Mouse (Mus musculus) spleen, postnatal 10 days (tissue): ENCODE data around the gene Hcar1.

Experiments used
- DNase-seq, 2 experiments: peaks; one replicate each; pipeline ENCODE4 v3.0.0; 2021 to 2022; ENCODE audit warnings: low spot score in 2 of 2

Hcar1 gene

DNA sequence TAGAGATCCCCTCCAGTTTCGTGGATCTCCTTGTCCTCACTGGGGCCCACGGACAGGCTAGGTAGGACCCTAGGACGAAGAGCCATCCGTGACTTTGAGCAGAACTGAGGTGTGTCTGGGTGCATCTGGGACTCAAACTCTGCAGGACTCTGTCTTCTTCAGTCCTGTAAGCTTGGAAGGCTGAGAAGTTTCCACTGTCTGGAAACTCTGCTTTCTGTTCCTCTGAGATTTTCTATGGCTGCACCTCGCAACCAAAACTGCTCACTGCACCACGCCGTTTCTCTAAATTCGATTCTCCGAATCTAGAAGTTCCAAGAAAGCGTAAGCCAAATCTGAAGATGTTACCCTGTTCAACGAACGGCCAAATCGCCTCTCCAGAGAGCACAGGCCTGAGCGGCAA, 15.9 kb downstream of the Hcar1 start:
- no peak for DNase-seq

DNA sequence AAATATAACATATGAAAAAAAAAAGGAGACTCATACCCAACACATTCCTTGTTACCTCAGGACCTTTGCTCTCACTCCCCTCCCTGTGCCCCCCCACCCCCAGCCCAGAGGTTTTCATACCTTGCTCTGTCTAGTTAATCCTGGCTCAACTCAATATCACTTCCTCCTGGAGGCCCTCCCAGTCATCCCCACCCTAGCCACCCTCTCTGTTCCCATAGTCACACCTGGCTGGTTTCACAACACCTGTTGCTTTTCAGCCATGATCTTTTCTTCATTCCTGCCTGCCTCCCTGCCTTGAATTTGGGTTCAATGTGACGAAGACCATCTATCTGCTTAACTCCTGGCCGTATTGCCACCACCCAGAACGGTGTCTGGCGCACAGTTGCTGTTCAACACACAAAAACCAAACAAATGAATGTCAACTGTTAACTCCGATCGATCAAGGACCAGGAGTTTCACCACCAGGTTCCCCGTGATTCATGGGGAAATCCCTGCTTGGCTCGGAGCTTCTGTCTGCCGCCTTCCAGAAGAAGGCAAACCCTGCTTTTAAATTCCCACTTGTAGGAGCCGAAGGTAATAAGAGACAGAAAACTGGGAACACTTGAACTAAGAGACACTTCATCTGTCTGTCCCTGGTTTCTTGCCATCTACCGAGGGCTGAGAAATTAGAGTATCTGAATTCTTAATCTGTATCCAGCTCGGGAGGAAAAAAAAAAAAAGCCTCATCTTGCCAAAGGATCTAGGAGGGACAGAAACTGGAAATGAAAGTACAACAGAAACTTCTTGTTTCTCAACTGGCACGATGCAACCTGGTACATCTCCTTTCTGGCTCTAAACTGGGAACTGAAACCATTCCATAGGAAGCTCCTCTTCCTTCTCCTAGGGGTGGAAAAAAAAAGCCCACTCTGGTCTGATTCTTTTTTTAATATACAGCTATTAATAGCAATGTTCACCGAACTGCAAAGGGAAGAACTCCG, 17.2 kb downstream of the Hcar1 start:
- DNase-seq, result no peak

DNA sequence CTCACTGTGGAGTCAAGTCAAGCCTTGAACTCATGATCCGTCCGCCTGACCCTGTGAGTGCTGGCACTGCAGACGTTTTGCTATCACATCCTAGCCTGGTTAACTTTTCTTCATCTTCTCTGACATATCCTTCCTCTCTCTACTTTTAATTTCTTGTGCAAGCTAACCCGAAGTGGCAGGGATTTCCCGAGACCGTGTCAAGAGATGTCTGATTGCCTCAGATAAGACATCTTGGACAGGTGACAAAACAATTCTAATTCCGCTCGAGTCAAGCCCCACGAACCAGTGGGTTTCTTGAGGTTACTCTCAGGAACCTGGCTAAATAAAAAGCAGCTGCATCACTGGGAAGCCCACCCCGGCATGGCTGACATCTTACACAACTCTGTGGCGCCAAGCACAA, 21.0 kb downstream of the Hcar1 start:
- DNase-seq, result no peak

DNA sequence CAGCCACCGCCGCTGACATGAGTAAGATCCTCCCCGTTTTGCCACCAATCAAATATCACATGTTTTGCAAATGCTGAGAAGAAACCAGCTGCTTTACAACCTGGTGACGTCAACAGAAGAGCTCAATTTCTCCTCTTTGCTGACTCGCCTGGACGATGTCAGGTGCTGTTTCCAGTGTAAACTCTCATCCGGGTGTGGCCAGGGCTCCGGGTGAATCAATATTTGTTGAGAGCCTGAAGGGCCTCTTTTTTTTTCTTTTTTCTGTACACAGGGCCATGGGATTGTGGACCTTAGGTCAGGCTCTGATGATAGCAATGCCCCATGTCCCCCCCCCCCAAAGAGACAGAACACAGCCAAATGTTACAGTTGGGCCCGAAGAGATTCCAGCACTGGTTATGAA, 25.3 kb downstream of the Hcar1 start:
- no peak for DNase-seq

DNA sequence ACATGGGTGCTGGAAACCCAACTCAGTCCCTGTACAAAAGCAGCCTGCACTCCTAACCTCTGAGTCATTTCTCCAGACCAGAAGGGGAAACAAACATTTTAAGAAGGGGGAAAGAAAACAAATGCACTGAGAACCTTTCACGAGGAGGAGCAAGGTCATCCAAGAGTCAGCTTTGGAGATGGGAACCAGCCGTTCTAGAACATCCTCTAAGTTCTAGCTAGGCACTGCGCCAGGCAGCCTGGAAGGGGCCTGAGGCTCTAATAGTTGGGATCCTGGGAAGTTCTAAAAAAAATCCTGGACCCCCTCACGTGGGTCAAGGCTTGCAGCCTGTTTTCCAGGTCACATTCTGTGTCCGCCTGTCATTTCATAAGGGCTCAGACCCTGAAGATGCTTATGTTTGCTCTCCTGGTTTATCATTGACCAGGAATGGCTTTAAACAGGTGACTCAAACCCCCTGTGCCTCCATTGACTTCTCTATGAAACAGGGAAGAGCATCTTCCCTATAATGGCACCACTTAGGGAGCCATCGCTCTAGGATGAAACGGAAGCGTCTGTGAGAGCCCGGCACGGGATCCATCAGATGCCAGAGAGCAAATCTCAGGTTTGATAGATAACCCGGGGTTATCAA, 25.8 kb downstream of the Hcar1 start:
- no peak for DNase-seq

DNA sequence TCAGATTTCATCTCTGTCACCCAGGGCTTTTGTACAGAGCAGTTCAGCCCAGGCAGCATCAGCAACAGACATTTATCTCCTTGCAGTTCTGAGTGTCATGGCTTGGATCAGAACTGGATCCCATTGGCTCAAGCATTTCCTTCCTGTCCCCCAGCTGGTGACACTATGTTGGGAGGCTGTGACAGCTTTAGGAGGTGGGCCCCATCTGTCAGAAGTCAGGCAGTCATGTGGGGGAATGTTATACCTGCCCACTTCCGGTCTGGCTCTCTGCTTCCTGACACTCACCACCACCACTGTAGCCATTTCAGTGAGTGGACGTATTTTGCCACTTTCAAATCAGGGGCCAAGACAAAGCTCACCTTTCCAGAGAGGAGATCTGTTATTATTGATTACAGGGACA, 28.4 kb downstream of the Hcar1 start:
- peak in 1 of 2 experiments; percentile 26 for DNase-seq

DNA sequence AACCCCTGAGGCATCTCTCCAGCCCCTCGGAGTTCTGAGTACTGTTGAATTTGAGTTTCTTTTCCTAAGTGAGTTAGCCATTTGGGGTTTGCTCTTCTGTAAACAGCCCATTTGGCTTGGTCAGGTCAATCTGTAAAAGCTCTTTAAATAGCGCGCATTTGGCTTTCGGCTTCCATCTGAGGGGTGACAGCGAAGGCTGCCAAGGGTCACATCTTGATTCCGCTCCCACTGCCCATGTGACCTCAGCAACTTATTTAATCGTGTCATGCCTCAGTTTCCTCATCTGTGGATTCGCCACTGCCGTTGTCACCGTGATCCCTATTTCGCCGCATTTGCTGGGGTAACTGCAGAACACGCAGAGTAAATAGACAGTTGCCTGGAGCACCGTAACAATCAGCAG, 35.5 kb downstream of the Hcar1 start:
- no peak for DNase-seq

DNA sequence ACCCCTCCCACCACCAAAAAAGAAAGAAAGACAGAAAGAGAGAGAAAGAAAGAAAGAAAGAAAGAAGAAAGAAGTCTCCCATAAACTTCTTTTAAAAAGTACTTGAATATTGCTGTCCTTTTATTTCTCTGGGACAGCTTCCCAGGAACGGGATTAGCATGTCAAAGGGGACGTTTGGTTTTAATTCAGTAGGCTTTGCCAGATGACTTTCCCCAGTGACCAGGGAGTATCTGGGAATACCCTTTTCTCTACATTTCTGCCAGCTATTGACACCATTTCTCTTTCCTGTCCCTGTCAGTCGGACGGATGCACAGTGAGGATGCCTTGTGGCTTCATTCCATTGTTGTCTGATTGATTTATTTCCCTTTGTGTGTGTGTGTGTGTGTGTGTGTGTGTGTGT, 36.0 kb downstream of the Hcar1 start:
- DNase-seq, result no peak

DNA sequence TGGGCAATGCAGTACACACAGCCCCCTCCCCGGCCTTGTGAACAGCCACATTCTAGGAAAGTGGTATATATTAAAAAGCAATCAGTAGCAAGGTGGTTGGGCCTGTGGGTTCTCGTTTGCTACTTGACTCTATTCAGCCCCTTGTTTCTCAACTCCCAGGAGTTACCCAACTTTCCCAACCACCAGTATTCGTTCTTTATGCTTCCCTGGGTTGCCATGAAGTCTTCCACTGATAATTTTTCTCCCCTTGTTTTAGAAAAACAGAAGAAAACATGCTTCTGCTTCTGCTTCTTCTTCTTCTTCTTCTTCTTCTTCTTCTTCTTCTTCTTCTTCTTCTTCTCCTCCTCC, 36.9 kb downstream of the Hcar1 start:
- no peak for DNase-seq

DNA sequence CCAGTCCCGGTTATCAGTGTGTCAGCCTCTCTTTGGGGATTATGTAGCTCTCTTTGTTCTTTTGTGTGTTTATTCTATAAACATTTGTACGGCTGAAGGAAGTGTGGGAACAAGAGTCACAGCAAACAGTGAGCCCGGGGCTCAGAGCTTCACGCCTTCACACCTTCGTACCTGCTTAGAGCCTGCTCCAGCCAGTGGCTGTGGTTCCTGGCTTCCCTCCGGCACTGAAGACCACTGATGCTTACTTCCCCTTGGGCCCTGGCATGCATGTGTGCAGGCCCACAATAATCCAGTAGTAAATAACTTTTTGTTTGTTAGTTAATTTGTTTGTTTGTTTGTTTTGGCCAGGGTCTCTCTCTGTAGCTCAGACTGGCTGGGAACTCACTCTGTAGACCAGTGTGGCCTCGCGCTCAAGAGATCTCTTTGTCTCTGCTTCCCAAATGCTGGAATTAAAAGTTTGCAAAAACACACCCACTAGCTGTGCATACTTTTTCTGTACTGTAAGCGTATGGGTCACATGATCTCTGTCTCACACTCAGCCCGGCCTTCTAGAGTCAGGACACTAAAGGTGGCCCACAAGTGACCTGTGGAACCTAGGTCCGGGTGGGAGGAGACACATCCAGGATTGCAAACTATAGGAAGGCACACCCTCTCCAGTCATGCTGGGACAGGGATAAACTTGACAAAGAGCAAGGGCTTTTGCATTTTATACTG, 37.4 kb downstream of the Hcar1 start:
- DNase-seq, result no peak

DNA sequence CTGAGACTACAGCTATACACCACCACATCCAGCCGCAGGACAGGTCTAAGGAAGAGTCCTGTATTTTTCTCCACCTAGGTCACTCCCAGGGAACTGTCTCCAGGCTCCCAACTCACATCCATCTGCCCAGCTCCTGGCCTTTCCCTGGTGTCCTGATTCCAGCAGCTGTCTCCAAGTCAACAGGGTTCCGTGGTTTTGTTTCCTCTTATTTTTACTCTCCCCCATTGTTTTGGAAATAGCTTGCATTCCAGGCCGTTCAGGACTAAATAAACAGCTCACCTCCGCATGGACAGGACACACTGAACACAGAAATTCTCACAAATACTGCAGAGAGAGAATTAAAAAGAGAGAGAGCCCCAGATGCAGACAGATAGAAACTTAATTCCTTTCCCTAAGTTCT, 42.4 kb downstream of the Hcar1 start:
- no peak for DNase-seq

DNA sequence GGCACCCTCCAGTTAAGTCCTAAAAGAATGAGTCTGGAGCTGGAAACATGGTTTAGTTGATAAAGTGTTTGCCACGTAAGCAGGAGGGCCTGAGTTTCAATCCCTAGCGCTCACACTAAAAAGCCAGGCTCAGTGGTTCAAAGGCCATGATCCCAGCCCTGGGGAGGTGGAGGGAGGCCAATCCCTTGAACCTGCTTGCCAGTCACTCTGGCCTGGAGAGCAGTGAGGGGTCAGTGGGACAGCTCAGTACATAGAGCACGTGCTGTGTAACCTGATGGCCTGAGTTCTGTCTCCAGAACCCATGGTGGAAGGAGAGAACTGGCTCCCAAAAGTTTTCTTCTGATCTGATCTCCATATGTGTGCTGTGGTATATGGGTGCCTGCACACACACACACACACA, 45.0 kb downstream of the Hcar1 start:
- no peak for DNase-seq

DNA sequence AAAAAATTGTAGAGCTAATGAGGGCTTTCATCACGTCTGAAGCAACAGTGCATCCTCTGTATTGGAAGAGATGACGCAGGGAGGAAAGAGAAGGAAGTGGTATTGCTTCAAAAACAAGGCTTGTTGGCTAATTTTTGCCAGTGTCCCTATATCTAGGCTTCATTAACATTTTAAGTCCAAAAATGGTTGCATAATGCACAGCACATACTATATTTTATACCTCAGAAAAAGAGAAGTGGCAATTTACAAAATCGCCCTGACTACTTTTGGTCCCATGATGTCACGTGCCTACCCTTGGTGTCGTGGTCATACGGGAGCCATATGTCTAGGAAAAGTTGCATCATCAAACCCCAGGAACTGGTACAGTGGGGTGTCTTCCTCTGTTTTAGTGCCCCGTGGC, 47.5 kb downstream of the Hcar1 start:
- no peak for DNase-seq

DNA sequence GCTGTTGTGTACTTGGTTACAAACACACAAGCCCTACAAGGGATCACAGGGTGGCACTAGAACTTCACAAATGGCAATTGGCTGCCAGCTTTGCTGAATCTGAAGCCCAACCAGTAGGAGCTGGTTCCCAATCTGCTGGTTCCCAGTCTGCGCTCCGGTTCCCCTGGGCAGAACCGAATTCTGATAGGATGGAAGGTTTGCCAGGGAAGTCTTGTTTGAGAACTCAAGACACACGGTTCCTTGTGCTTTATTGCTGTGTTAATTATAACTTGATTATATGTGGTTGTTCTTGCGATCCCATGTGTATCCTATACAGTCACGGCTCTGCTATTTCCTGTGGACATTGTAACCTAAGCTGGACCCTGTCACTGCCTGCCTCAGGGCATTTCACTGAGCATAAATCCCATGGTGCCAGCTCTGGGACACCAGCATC, 52.1 kb downstream of the Hcar1 start:
- DNase-seq, result no peak
